23 mouse cellular contexts compared by ENCODE assay signal in genomic region chr13:7374993-7375627, GRCm38 (mm10).
DNase-seq lines count a peak whose midpoint lies in the region; ATAC-seq and TF ChIP-seq lines count a peak whose summit lies in the region.
"Had no signal": no experiment of that assay in that cellular context is flagged by ENCODE, and none has a peak within 500 bp of the region (broad histone marks: within the 10 kb centered on the region; RNA-seq: fewer than 3 reads in every experiment).

No protein-coding gene starts in this region.

- H3K36me3 ChIP-seq in forebrain, embryonic 13.5 days (ENCODE audit: poor library complexity, severe bottlenecking) = no peaks in the 10 kb centered on the region
- no peaks in the 10 kb centered on the region for H3K36me3 ChIP-seq in forebrain, embryonic 10.5 days (replicated peaks)
- H3K36me3 ChIP-seq in midbrain, embryonic 13.5 days = no peaks in the 10 kb centered on the region
- H3K36me3 ChIP-seq in midbrain, embryonic 10.5 days = no peaks in the 10 kb centered on the region
- no peaks in the 10 kb centered on the region for H3K36me3 ChIP-seq in hindbrain, postnatal 0 days (ENCODE audit: insufficient read depth, low read length)
- H3K36me3 ChIP-seq: embryonic facial prominence, embryonic 15.5 days; limb, embryonic 15.5 days had no signal

- 75% methylated on average over 7 of the region's 7 CpGs for WGBS in forebrain, embryonic 13.5 days
- 89% methylated on average over 7 of the region's 7 CpGs for WGBS in forebrain, embryonic 10.5 days
- 65% methylated on average over 7 of the region's 7 CpGs for WGBS in midbrain, embryonic 13.5 days
- 83% methylated on average over 7 of the region's 7 CpGs for WGBS in midbrain, embryonic 10.5 days
- 47% methylated on average over 7 of the region's 7 CpGs for WGBS in hindbrain, postnatal 0 days

- H3K27ac ChIP-seq in forebrain, embryonic 13.5 days = peak overlapping the region; percentile 10; the same call in 1 of the 2 replicates
- no peak overlapping the region for H3K27ac ChIP-seq in forebrain, embryonic 10.5 days
- peak overlapping the region; percentile 9 for H3K27ac ChIP-seq in midbrain, embryonic 13.5 days
- no peak overlapping the region for H3K27ac ChIP-seq in midbrain, embryonic 10.5 days (replicated peaks)
- no peak overlapping the region for H3K27ac ChIP-seq in hindbrain, postnatal 0 days
- H3K27ac ChIP-seq: embryonic facial prominence, embryonic 15.5 days; heart, adult 2 months; limb, embryonic 15.5 days; stomach, postnatal 0 days had no signal

- TF ChIP-seq CTCF in hindbrain, postnatal 0 days (IDR thresholded peaks at IDR 0.05; ENCODE audit: low read depth) = no peak

- no peak overlapping the region for H3K4me3 ChIP-seq in forebrain, embryonic 13.5 days
- no peak overlapping the region for H3K4me3 ChIP-seq in forebrain, embryonic 10.5 days
- H3K4me3 ChIP-seq in midbrain, embryonic 13.5 days (replicated peaks) = no peak overlapping the region
- H3K4me3 ChIP-seq in midbrain, embryonic 10.5 days = no peak overlapping the region
- H3K4me3 ChIP-seq in hindbrain, postnatal 0 days (ENCODE audit: low read length) = no peak overlapping the region
- H3K4me3 ChIP-seq: embryonic facial prominence, embryonic 15.5 days; heart, adult 2 months; limb, embryonic 15.5 days; megakaryocyte, embryonic 14.5 days; myocyte had no signal

- no peaks in the 10 kb centered on the region for H3K4me1 ChIP-seq in forebrain, embryonic 13.5 days
- no peaks in the 10 kb centered on the region for H3K4me1 ChIP-seq in forebrain, embryonic 10.5 days
- peaks cover 15% of the 10 kb centered on the region for H3K4me1 ChIP-seq in midbrain, embryonic 13.5 days (replicated peaks)
- H3K4me1 ChIP-seq in midbrain, embryonic 10.5 days = peaks cover 7% of the 10 kb centered on the region; the same call in 1 of the 2 replicates
- no peaks in the 10 kb centered on the region for H3K4me1 ChIP-seq in hindbrain, postnatal 0 days (ENCODE audit: insufficient read depth, low read length)
- H3K4me1 ChIP-seq: embryonic facial prominence, embryonic 15.5 days; limb, embryonic 15.5 days; megakaryocyte, embryonic 14.5 days had no signal

- no peak overlapping the region for H3K9ac ChIP-seq in forebrain, embryonic 13.5 days
- H3K9ac ChIP-seq in midbrain, embryonic 13.5 days (replicated peaks) = no peak overlapping the region
- H3K9ac ChIP-seq in hindbrain, postnatal 0 days (replicated peaks; ENCODE audit: low read length) = no peak overlapping the region
- H3K9ac ChIP-seq: embryonic facial prominence, embryonic 15.5 days; limb, embryonic 15.5 days had no signal

- H3K4me2 ChIP-seq in forebrain, embryonic 13.5 days = no peak overlapping the region
- no peak overlapping the region for H3K4me2 ChIP-seq in midbrain, embryonic 13.5 days (replicated peaks)
- no peak overlapping the region for H3K4me2 ChIP-seq in hindbrain, postnatal 0 days (ENCODE audit: low read depth, low read length)
- H3K4me2 ChIP-seq: embryonic facial prominence, embryonic 15.5 days; limb, embryonic 15.5 days had no signal

- peak; percentile 62; the same call in 1 of the 2 replicates for ATAC-seq in forebrain, embryonic 13.5 days
- peak; percentile 62 for ATAC-seq in midbrain, embryonic 13.5 days
- no peak for ATAC-seq in hindbrain, postnatal 0 days
- ATAC-seq in megakaryocyte progenitor cell, adult 5-6 weeks (replicated peaks; ENCODE audit: poor library complexity) = no peak
- ATAC-seq: inflammation-experienced regulatory T-cells, adult 6 months had no signal

- DNase-seq in forebrain, embryonic 10.5 days (ENCODE audit: extremely low spot score, low spot score) = no peak
- no peak for DNase-seq in midbrain, embryonic 10.5 days (ENCODE audit: low spot score)
- peak; percentile 35 for DNase-seq in hindbrain, postnatal 0 days (ENCODE audit: low spot score)
- peak; percentile 10 to 13 for DNase-seq in layer of hippocampus, postnatal 36 days
- no peak for DNase-seq in ovary, postnatal 10 days (ENCODE audit: low spot score)
- DNase-seq: adrenal gland, adult 8-10 months; cerebellum, adult 8-10 months; embryo, embryonic 11 days; gastrocnemius, postnatal 10 days; heart, adult 2 months; kidney, adult 8-10 months; kidney, postnatal 36 days; lung, postnatal 10 days; right cerebral cortex, postnatal 14 days had no signal

- 0 out of 2 replicates have a peak, but pooled peaks cover 2% of the 10 kb centered on the region for H3K9me3 ChIP-seq in forebrain, embryonic 13.5 days (replicated peaks)
- no peaks in the 10 kb centered on the region for H3K9me3 ChIP-seq in forebrain, embryonic 10.5 days
- H3K9me3 ChIP-seq in midbrain, embryonic 13.5 days = peaks cover 8% of the 10 kb centered on the region
- H3K9me3 ChIP-seq in midbrain, embryonic 10.5 days (replicated peaks) = no peaks in the 10 kb centered on the region; the same call in 1 of the 2 replicates
- H3K9me3 ChIP-seq in hindbrain, postnatal 0 days (ENCODE audit: low read length) = no peaks in the 10 kb centered on the region
- H3K9me3 ChIP-seq: embryonic facial prominence, embryonic 15.5 days; limb, embryonic 15.5 days had no signal

- no peaks in the 10 kb centered on the region for H3K27me3 ChIP-seq in forebrain, embryonic 13.5 days
- H3K27me3 ChIP-seq in forebrain, embryonic 10.5 days (ENCODE audit: poor library complexity, severe bottlenecking) = no peaks in the 10 kb centered on the region
- H3K27me3 ChIP-seq in midbrain, embryonic 13.5 days = no peaks in the 10 kb centered on the region
- no peaks in the 10 kb centered on the region for H3K27me3 ChIP-seq in midbrain, embryonic 10.5 days (ENCODE audit: low read depth, poor library complexity, severe bottlenecking)
- H3K27me3 ChIP-seq in hindbrain, postnatal 0 days (ENCODE audit: insufficient read depth, low read length) = no peaks in the 10 kb centered on the region
- H3K27me3 ChIP-seq: embryonic facial prominence, embryonic 15.5 days; limb, embryonic 15.5 days; megakaryocyte, embryonic 14.5 days had no signal

Comparison
In these comparisons a context has a peak if more than half of its experiments do, and no peak if none do; other contexts are left out.
1. H3K27ac ChIP-seq: peak in forebrain, embryonic 13.5 days (single experiment) and midbrain, embryonic 13.5 days (single experiment); none in forebrain, embryonic 10.5 days (single experiment), midbrain, embryonic 10.5 days (single experiment) and hindbrain, postnatal 0 days (single experiment).
2. ATAC-seq: peak in forebrain, embryonic 13.5 days (single experiment) and midbrain, embryonic 13.5 days (single experiment); none in hindbrain, postnatal 0 days (single experiment) and megakaryocyte progenitor cell, adult 5-6 weeks (single experiment).
3. DNase-seq: peak in hindbrain, postnatal 0 days (single experiment) and layer of hippocampus, postnatal 36 days (2 of 2); none in forebrain, embryonic 10.5 days (single experiment), midbrain, embryonic 10.5 days (single experiment) and ovary, postnatal 10 days (single experiment).